Mouse (Mus musculus) limb, embryonic 14.5 days (tissue): Measurements from ENCODE around the gene Gm49387. TPM values are rescaled to one million over a fixed set of nuclear protein-coding genes. Genes with fewer than 3 reads are reported as not detected.

Source experiments
- ATAC-seq: fragments of 200-750 bp; cut with Nextera tagmentation; 2 replicates; pipeline ENCODE4 v1.8.0; 2017; ENCODE audit warnings: low read depth, moderate number of reproducible peaks, moderate TSS enrichment; ENCODE audit not compliant: low FRiP score
- DNase-seq: peaks from one replicate; pipeline ENCODE4 v3.0.0-alpha.2; 2015; ENCODE audit warnings: low spot score
- H3K27ac ChIP-seq: fragments of 300-500 bp; sonication (generic); replicated peaks from 2 replicates; pipeline ENCODE4 v1.5.1; 2014; ENCODE audit warnings: low read depth, mild to moderate bottlenecking, low read length, moderate library complexity, mixed read lengths
- H3K27me3 ChIP-seq: fragments of 300-500 bp; sonication (generic); 2 replicates; pipeline ENCODE4 v1.6.1; 2014; ENCODE audit warnings: low read length, mixed read lengths; ENCODE audit not compliant: control insufficient read depth, insufficient read depth
- H3K36me3 ChIP-seq: fragments of 300-500 bp; sonication (generic); 2 replicates; pipeline ENCODE4 v1.6.1; 2014; ENCODE audit warnings: mild to moderate bottlenecking, low read length, moderate library complexity, mixed read lengths; ENCODE audit not compliant: control insufficient read depth, insufficient read depth
- H3K4me1 ChIP-seq: fragments of 300-500 bp; sonication (generic); 2 replicates; pipeline ENCODE4 v1.6.1; 2014; ENCODE audit warnings: antibody characterized with exemption, low read length, mixed read lengths; ENCODE audit not compliant: control insufficient read depth, insufficient read depth
- H3K4me2 ChIP-seq: fragments of 300-500 bp; sonication (generic); replicated peaks from 2 replicates; pipeline ENCODE4 v1.6.1; 2014; ENCODE audit warnings: low read depth, mild to moderate bottlenecking, low read length, moderate library complexity; ENCODE audit not compliant: severe bottlenecking
- H3K4me3 ChIP-seq: fragments of 300-500 bp; sonication (generic); replicated peaks from 2 replicates; pipeline ENCODE4 v1.5.1; 2014; ENCODE audit warnings: low read length
- H3K9ac ChIP-seq: fragments of 300-500 bp; sonication (generic); 2 replicates; pipeline ENCODE4 v1.6.1; 2014; ENCODE audit warnings: mild to moderate bottlenecking, low read depth, low read length, moderate library complexity; ENCODE audit not compliant: severe bottlenecking
- H3K9me3 ChIP-seq: fragments of 300-500 bp; sonication (generic); 2 replicates; pipeline ENCODE4 v1.6.1; 2016; ENCODE audit warnings: low read length; ENCODE audit not compliant: control insufficient read depth
- POLR2A ChIP-seq: fragments of 200-500 bp; IDR thresholded peaks from 2 replicates; pipeline ENCODE4 v1.8.0; 2012; ENCODE audit warnings: inconsistent platforms, mild to moderate bottlenecking, moderate library complexity, borderline replicate concordance; ENCODE audit not compliant: insufficient read depth, insufficient read length; ENCODE audit errors: extremely low read depth
- WGBS: fragments of 180-500 bp; shearing (Covaris S2); extraction: QIAGEN DNeasy Blood & Tissue Kit; methylation state at CpG from one replicate; pipeline ENCODE4 v1.1.7; 2014; 5-methylcytosine and 5-hydroxymethylcytosine counted together
- polyA plus RNA-seq, 2 experiments: library from polyadenylated mRNA; depleted of rRNA in 1 of 2; stranded (reverse) in 1 of 2; unstranded in 1 of 2; fragments of >200 nt; fragmentation: Nextera tagmentation in 1 of 2; extraction: Ambion mirVana in 1 of 2; gene quantifications; 2 replicates each; pipeline versions ENCODE4 v1.2.1 to v1.2.3; 2012 to 2014

The Gm49387 gene
- polyA plus RNA-seq, 2 experiments: 3.0 TPM; not detected in 1

GRCm38 (mm10) chr14:31652624-31653023 is 11.9 kb upstream of the Gm49387 start:
- Histone ChIP-seq H3K9ac (no peak overlapping the region), H3K4me1 (peaks cover 6% of the 10 kb centered on the region), H3K4me2 (no peak overlapping the region), H3K4me3 (no peak overlapping the region), H3K27ac (no peak overlapping the region), H3K27me3 (no peaks in the 10 kb centered on the region), H3K9me3 (no peaks in the 10 kb centered on the region), H3K36me3 (no peaks in the 10 kb centered on the region)
- 95% methylated on average over 1 of the region's 1 CpGs for WGBS
- ATAC-seq (no peak), DNase-seq (no peak)
- TF ChIP-seq POLR2A: no peak

GRCm38 (mm10) chr14:31652106-31652505 is 11.4 kb upstream of the Gm49387 start:
- no peak for DNase-seq
- Histone ChIP-seq H3K9me3 (no peaks in the 10 kb centered on the region), H3K4me1 (peaks cover 2% of the 10 kb centered on the region; the same call in 1 of the 2 replicates), H3K4me3 (no peak overlapping the region), H3K27ac (no peak overlapping the region), H3K27me3 (no peaks in the 10 kb centered on the region), H3K4me2 (no peak overlapping the region), H3K9ac (no peak overlapping the region), H3K36me3 (no peaks in the 10 kb centered on the region)
- TF ChIP-seq POLR2A: no peak
- WGBS: 58% methylated on average over 5 of the region's 5 CpGs
- no peak for ATAC-seq

GRCm38 (mm10) chr14:31651206-31651605 is 10.5 kb upstream of the Gm49387 start:
- H3K9me3 ChIP-seq: no peaks in the 10 kb centered on the region
- 87% methylated on average over 7 of the region's 7 CpGs for WGBS
- no peak for TF ChIP-seq POLR2A
- no peak overlapping the region for H3K4me2 ChIP-seq
- no peak overlapping the region for H3K4me3 ChIP-seq
- no peaks in the 10 kb centered on the region for H3K4me1 ChIP-seq
- no peak overlapping the region for H3K9ac ChIP-seq
- H3K36me3 ChIP-seq: no peaks in the 10 kb centered on the region
- no peaks in the 10 kb centered on the region for H3K27me3 ChIP-seq
- ATAC-seq: no peak
- no peak for DNase-seq
- no peak overlapping the region for H3K27ac ChIP-seq

GRCm38 (mm10) chr14:31650347-31650746 is 9.7 kb upstream of the Gm49387 start:
- ATAC-seq: no peak
- Histone ChIP-seq H3K4me1 (no peaks in the 10 kb centered on the region), H3K27me3 (no peaks in the 10 kb centered on the region), H3K4me2 (no peak overlapping the region), H3K36me3 (no peaks in the 10 kb centered on the region), H3K9ac (no peak overlapping the region), H3K27ac (no peak overlapping the region), H3K9me3 (no peaks in the 10 kb centered on the region), H3K4me3 (no peak overlapping the region)
- no peak for TF ChIP-seq POLR2A
- DNase-seq: no peak
- WGBS: 97% methylated on average over 3 of the region's 3 CpGs

- Histone ChIP-seq H3K4me3 (no peak overlapping the region), H3K36me3 (no peaks in the 10 kb centered on the region), H3K4me2 (no peak overlapping the region), H3K27me3 (no peaks in the 10 kb centered on the region), H3K9ac (no peak overlapping the region), H3K27ac (no peak overlapping the region), H3K9me3 (no peaks in the 10 kb centered on the region), H3K4me1 (no peaks in the 10 kb centered on the region)
- ATAC-seq: no peak
- no peak for DNase-seq
- 85% methylated on average over 10 of the region's 10 CpGs for WGBS
- no peak for TF ChIP-seq POLR2A
These were observed 7.3 kb upstream of the Gm49387 start for GRCm38 (mm10) chr14:31647991-31648390.

GRCm38 (mm10) chr14:31645920-31646319 is 5.2 kb upstream of the Gm49387 start:
- Histone ChIP-seq H3K27ac (no peak overlapping the region), H3K4me1 (peaks cover 5% of the 10 kb centered on the region), H3K4me2 (no peak overlapping the region), H3K4me3 (no peak overlapping the region), H3K9me3 (no peaks in the 10 kb centered on the region), H3K27me3 (no peaks in the 10 kb centered on the region), H3K9ac (no peak overlapping the region), H3K36me3 (no peaks in the 10 kb centered on the region)
- TF ChIP-seq POLR2A: no peak
- DNase-seq: no peak
- no peak for ATAC-seq
- WGBS: 90% methylated on average over 7 of the region's 7 CpGs
